Mouse (Mus musculus): ENCODE results near the gene Fam167b. TPM values are rescaled to one million over a fixed set of nuclear protein-coding genes. Genes with fewer than 3 reads are reported as not detected.
A peak's percentile ranks its signal among the peaks of the same experiment; 100 is the strongest.

Gene Fam167b
- total and polyA plus RNA-seq, 2 experiments = 11.8 to 20.3 TPM

DNA sequence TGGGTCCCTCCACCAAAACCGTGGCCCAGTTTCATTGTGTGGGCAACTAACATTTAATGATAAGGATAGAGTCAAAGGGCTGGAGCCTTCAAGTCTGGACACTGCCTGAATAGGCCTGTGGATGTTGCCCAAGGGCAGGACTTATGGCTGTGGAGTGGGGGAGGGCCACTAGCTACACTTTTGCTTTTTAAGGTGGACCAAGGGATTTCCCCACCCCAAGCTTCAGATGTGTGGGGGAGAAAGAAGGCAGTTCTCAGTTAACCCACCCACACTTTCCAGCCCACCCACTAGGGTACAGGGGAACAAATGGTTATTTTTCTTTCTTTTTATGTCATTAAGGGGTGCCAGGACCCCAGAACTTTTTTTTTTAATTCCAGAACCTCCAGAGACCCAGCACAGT lies 6.0 kb upstream of the Fam167b start:
- no peak for DNase-seq (ENCODE audit: extremely low read depth, low read depth, low spot score)
- H3K27ac ChIP-seq (replicated peaks; ENCODE audit: insufficient read depth, low read depth, low read length) = no peak overlapping the region
- H3K36me3 ChIP-seq (ENCODE audit: control insufficient read depth, insufficient read depth, low read length) = no peaks in the 10 kb centered on the region
- no peaks in the 10 kb centered on the region for H3K4me1 ChIP-seq (ENCODE audit: control insufficient read depth, insufficient read depth, low read length)
- TF ChIP-seq CTCF (IDR thresholded peaks at IDR 0.05; ENCODE audit: low read depth, low read length) (no peak), POLR2A (IDR thresholded peaks at IDR 0.05; ENCODE audit: extremely low read depth, insufficient read depth, low read length) (no peak)
- WGBS = 57% methylated on average over 1 of the region's 1 CpGs
- no peaks in the 10 kb centered on the region for H3K79me2 ChIP-seq (ENCODE audit: control insufficient read depth, insufficient read depth, low read length)
- H3K27me3 ChIP-seq (ENCODE audit: control insufficient read depth, insufficient read depth, low read length) = no peaks in the 10 kb centered on the region
- H3K4me3 ChIP-seq (ENCODE audit: insufficient read depth, low read depth, low read length) = no peak overlapping the region
- no peak overlapping the region for H3K9ac ChIP-seq (ENCODE audit: low read depth, low read length)

GRCm38 (mm10) chr4:129582251-129582650 lies 3.9 kb upstream of the Fam167b start:
- Histone ChIP-seq H3K27ac (replicated peaks; ENCODE audit: insufficient read depth, low read depth, low read length) (no peak overlapping the region), H3K36me3 (ENCODE audit: control insufficient read depth, insufficient read depth, low read length) (no peaks in the 10 kb centered on the region), H3K4me3 (ENCODE audit: insufficient read depth, low read depth, low read length) (no peak overlapping the region), H3K4me1 (ENCODE audit: control insufficient read depth, insufficient read depth, low read length) (no peaks in the 10 kb centered on the region), H3K79me2 (ENCODE audit: control insufficient read depth, insufficient read depth, low read length) (no peaks in the 10 kb centered on the region), H3K27me3 (ENCODE audit: control insufficient read depth, insufficient read depth, low read length) (no peaks in the 10 kb centered on the region), H3K9ac (ENCODE audit: low read depth, low read length) (no peak overlapping the region)
- 86% methylated on average over 1 of the region's 1 CpGs for WGBS
- no peak for TF ChIP-seq CTCF (IDR thresholded peaks at IDR 0.05; ENCODE audit: low read depth, low read length)
- TF ChIP-seq POLR2A (IDR thresholded peaks at IDR 0.05; ENCODE audit: extremely low read depth, insufficient read depth, low read length) = no peak
- DNase-seq (ENCODE audit: extremely low read depth, low read depth, low spot score) = no peak

DNA sequence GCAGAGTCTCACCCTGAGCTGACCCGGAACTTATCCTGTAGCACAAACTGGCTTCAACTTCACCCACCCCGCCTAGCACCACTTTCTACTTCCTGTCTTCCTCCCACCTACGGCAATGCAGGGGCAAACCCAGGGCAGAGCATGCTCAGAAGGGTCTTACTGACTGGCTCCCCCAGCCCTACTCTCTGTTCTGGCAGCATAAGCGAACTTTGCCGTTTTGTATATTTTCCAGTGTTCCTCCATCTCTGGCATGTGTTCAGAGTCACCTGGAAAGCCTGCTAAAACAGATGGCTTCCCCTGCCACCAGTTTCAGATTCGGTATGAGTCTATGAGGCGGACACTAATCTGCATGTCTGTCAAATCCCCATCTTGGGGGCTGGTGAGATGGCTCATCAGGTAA lies 2.0 kb upstream of the Fam167b start:
- H3K9ac ChIP-seq (ENCODE audit: low read depth, low read length) = no peak overlapping the region
- no peaks in the 10 kb centered on the region for H3K36me3 ChIP-seq (ENCODE audit: control insufficient read depth, insufficient read depth, low read length)
- 64% methylated on average over 7 of the region's 7 CpGs for WGBS
- H3K27me3 ChIP-seq (ENCODE audit: control insufficient read depth, insufficient read depth, low read length) = no peaks in the 10 kb centered on the region
- no peak for DNase-seq (ENCODE audit: extremely low read depth, low read depth, low spot score)
- H3K79me2 ChIP-seq (ENCODE audit: control insufficient read depth, insufficient read depth, low read length) = no peaks in the 10 kb centered on the region
- H3K27ac ChIP-seq (replicated peaks; ENCODE audit: insufficient read depth, low read depth, low read length) = peak overlapping the region; percentile 31; the same call in 1 of the 2 replicates
- H3K4me1 ChIP-seq (ENCODE audit: control insufficient read depth, insufficient read depth, low read length) = no peaks in the 10 kb centered on the region
- TF ChIP-seq CTCF (IDR thresholded peaks at IDR 0.05; ENCODE audit: low read depth, low read length) = no peak
- no peak for TF ChIP-seq POLR2A (IDR thresholded peaks at IDR 0.05; ENCODE audit: extremely low read depth, insufficient read depth, low read length)
- H3K4me3 ChIP-seq (ENCODE audit: insufficient read depth, low read depth, low read length) = no peak overlapping the region

GRCm38 (mm10) chr4:129577688-129578087 lies 661 bp downstream of the Fam167b start:
- Histone ChIP-seq H3K4me1 (ENCODE audit: control insufficient read depth, insufficient read depth, low read length) (0 out of 2 replicates have a peak, but pooled peaks cover 3% of the 10 kb centered on the region), H3K9ac (ENCODE audit: low read depth, low read length) (peak overlapping the region; percentile 62), H3K79me2 (ENCODE audit: control insufficient read depth, insufficient read depth, low read length) (no peaks in the 10 kb centered on the region), H3K27ac (replicated peaks; ENCODE audit: insufficient read depth, low read depth, low read length) (peak overlapping the region; percentile 56), H3K4me3 (ENCODE audit: insufficient read depth, low read depth, low read length) (peak overlapping the region; percentile 63), H3K36me3 (ENCODE audit: control insufficient read depth, insufficient read depth, low read length) (no peaks in the 10 kb centered on the region), H3K27me3 (ENCODE audit: control insufficient read depth, insufficient read depth, low read length) (no peaks in the 10 kb centered on the region)
- 70% methylated on average over 7 of the region's 7 CpGs for WGBS
- no peak for TF ChIP-seq POLR2A (IDR thresholded peaks at IDR 0.05; ENCODE audit: extremely low read depth, insufficient read depth, low read length)
- TF ChIP-seq CTCF (IDR thresholded peaks at IDR 0.05; ENCODE audit: low read depth, low read length) = no peak
- no peak for DNase-seq (ENCODE audit: extremely low read depth, low read depth, low spot score)

DNA sequence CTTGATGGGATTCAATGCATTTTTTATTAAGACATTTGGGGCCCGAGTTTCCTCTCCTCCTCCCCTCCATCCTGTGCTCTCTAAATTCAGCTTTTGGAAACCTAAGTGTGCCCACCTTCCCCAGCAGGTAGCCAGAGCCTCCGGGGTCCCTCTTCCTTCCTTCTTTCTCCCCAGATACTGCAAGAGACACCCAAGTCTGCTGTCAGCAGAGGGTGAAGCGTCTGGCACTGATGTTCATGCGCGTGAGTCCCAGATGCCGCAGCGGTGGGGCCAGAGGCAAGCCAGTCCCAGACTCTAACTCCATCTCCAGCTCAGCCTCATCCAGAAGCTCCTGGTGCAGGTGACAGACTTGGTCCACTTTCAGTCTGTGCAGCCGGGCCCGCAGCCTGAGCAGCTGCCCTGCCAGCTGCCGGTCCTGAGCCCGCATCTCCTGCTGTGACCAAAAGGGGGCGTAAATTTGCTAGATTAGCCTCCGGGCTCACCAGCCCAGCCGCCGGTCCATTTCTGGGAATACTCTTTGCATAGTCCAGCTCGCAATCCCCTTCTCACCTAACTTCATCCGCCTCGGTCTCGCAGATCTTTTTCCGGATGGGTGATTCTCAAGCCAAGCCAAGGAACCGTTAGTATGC lies 1.4 kb downstream of the Fam167b start:
- Histone ChIP-seq H3K36me3 (ENCODE audit: control insufficient read depth, insufficient read depth, low read length) (no peaks in the 10 kb centered on the region), H3K4me3 (ENCODE audit: insufficient read depth, low read depth, low read length) (peak overlapping the region; percentile 63), H3K27me3 (ENCODE audit: control insufficient read depth, insufficient read depth, low read length) (no peaks in the 10 kb centered on the region), H3K27ac (replicated peaks; ENCODE audit: insufficient read depth, low read depth, low read length) (0 out of 2 replicates have a peak overlapping the region, but pooled peaks have one; percentile 21), H3K9ac (ENCODE audit: low read depth, low read length) (peak overlapping the region; percentile 62), H3K4me1 (ENCODE audit: control insufficient read depth, insufficient read depth, low read length) (0 out of 2 replicates have a peak, but pooled peaks cover 3% of the 10 kb centered on the region), H3K79me2 (ENCODE audit: control insufficient read depth, insufficient read depth, low read length) (no peaks in the 10 kb centered on the region)
- WGBS = 33% methylated on average over 21 of the region's 21 CpGs
- DNase-seq (ENCODE audit: extremely low read depth, low read depth, low spot score) = peak; percentile 29
- peak; percentile 85 for TF ChIP-seq CTCF (IDR thresholded peaks at IDR 0.05; ENCODE audit: low read depth, low read length)
- TF ChIP-seq POLR2A (IDR thresholded peaks at IDR 0.05; ENCODE audit: extremely low read depth, insufficient read depth, low read length) = no peak

DNA sequence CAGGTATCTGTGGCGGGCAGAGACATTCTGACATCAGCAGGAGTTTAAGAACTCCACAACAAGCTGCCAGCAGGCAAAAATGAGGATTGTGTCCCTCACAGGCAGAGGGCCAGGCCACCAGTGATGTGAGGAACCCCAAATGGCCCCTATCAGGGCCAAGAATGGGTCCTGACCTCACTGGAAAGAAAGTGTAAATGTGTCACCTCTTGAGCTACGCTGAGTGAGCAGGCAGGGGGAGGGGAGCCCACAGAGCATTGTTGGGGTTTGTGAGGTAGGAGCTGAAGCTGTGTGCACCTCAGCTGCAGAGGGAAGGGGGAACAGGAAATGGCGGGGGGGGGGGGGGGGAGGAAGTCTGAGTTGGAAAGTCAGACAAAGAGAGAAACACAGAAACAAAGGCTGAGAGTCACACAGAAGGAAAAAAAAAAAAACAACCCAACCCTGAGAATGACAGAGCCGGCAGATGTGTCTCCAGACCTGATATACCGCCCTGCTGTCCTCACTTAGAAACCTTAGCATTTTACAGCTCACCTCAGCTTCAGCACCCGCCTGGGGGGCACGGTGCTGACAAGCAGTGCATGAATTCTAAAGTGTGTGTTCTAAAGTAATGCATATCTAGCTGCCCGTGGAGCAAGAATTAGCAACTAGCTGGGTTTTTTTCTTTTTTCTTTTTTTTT lies 3.0 kb downstream of the Fam167b start:
- Histone ChIP-seq H3K9ac (ENCODE audit: low read depth, low read length) (no peak overlapping the region; the same call in 1 of the 2 replicates), H3K79me2 (ENCODE audit: control insufficient read depth, insufficient read depth, low read length) (no peaks in the 10 kb centered on the region), H3K36me3 (ENCODE audit: control insufficient read depth, insufficient read depth, low read length) (no peaks in the 10 kb centered on the region), H3K4me1 (ENCODE audit: control insufficient read depth, insufficient read depth, low read length) (0 out of 2 replicates have a peak, but pooled peaks cover 3% of the 10 kb centered on the region), H3K27me3 (ENCODE audit: control insufficient read depth, insufficient read depth, low read length) (no peaks in the 10 kb centered on the region), H3K27ac (replicated peaks; ENCODE audit: insufficient read depth, low read depth, low read length) (peak overlapping the region; percentile 47), H3K4me3 (ENCODE audit: insufficient read depth, low read depth, low read length) (peak overlapping the region; percentile 20; the same call in 1 of the 2 replicates)
- DNase-seq (ENCODE audit: extremely low read depth, low read depth, low spot score) = no peak
- WGBS = 61% methylated on average over 8 of the region's 8 CpGs
- TF ChIP-seq CTCF (IDR thresholded peaks at IDR 0.05; ENCODE audit: low read depth, low read length) (no peak), POLR2A (IDR thresholded peaks at IDR 0.05; ENCODE audit: extremely low read depth, insufficient read depth, low read length) (no peak)
